Mouse (Mus musculus): ENCODE measurements at regions not wholly inside any gene's neighbourhood (a gene's known extent, or its start where the extent isn't known, plus 50 kb on each side); places are given as distances from the start of the nearest gene placed in this dataset.

DNA sequence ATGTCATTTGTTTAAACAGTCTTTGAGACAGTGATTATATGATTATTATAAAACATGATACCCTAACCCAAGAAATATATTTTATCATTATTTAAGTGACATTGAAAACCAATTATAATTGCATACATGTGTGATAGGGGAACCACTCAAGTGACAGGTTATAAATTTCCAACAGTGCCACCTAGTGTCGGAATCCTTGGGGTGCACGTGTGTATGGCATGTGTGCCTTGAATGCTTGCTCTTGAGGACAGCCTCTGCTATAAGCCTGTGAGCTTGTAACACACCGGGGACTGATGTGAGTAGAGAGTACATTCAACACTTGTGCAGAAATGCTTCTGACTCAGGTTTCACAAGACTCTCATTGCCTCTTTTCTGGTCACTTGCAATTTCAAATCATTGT is 93.9 kb upstream of the Fam83b start:
- no peaks in the 10 kb centered on the region for H3K36me3 ChIP-seq (ENCODE audit: control insufficient read depth, insufficient read depth, low read length)
- peak; percentile 64 for DNase-seq
- H3K27ac ChIP-seq (ENCODE audit: insufficient read depth, low read depth, low read length): no peak overlapping the region
- no peaks in the 10 kb centered on the region for H3K4me1 ChIP-seq (ENCODE audit: control insufficient read depth, insufficient read depth, low read length)
- TF ChIP-seq CTCF (conservative IDR thresholded peaks at IDR 0.05; ENCODE audit: insufficient read depth, insufficient read length, low read depth, low read length) (peak; percentile 74), POLR2A (IDR thresholded peaks at IDR 0.05; ENCODE audit: low read depth, low read length) (no peak)
- H3K4me3 ChIP-seq (ENCODE audit: insufficient read depth, low read depth, low read length): no peak overlapping the region
- H3K27me3 ChIP-seq (replicated peaks; ENCODE audit: control insufficient read depth, insufficient read depth, low read length): no peaks in the 10 kb centered on the region
- WGBS: 22% methylated on average over 3 of the region's 3 CpGs

- no peaks in the 10 kb centered on the region for H3K36me3 ChIP-seq (ENCODE audit: control insufficient read depth, insufficient read depth, low read length)
- TF ChIP-seq CTCF (conservative IDR thresholded peaks at IDR 0.05; ENCODE audit: insufficient read depth, insufficient read length, low read depth, low read length): no peak
- no peak for TF ChIP-seq POLR2A (IDR thresholded peaks at IDR 0.05; ENCODE audit: low read depth, low read length)
- H3K27ac ChIP-seq (ENCODE audit: insufficient read depth, low read depth, low read length): no peak overlapping the region
- DNase-seq: no peak
- H3K4me3 ChIP-seq (ENCODE audit: insufficient read depth, low read depth, low read length): no peak overlapping the region
- 67% methylated on average over 3 of the region's 3 CpGs for WGBS
- H3K4me1 ChIP-seq (ENCODE audit: control insufficient read depth, insufficient read depth, low read length): no peaks in the 10 kb centered on the region
- H3K27me3 ChIP-seq (replicated peaks; ENCODE audit: control insufficient read depth, insufficient read depth, low read length): no peaks in the 10 kb centered on the region
Measured at GRCm38 (mm10) chr9:76659798-76660197, 92.9 kb upstream of the Fam83b start.

- no peak for TF ChIP-seq CTCF (conservative IDR thresholded peaks at IDR 0.05; ENCODE audit: insufficient read depth, insufficient read length, low read depth, low read length)
- no peak for TF ChIP-seq POLR2A (IDR thresholded peaks at IDR 0.05; ENCODE audit: low read depth, low read length)
- WGBS: 76% methylated on average over 2 of the region's 2 CpGs
- no peak overlapping the region for H3K27ac ChIP-seq (ENCODE audit: insufficient read depth, low read depth, low read length)
- H3K4me3 ChIP-seq (ENCODE audit: insufficient read depth, low read depth, low read length): no peak overlapping the region
- H3K27me3 ChIP-seq (replicated peaks; ENCODE audit: control insufficient read depth, insufficient read depth, low read length): no peaks in the 10 kb centered on the region
- H3K4me1 ChIP-seq (ENCODE audit: control insufficient read depth, insufficient read depth, low read length): no peaks in the 10 kb centered on the region
- no peak for DNase-seq
- H3K36me3 ChIP-seq (ENCODE audit: control insufficient read depth, insufficient read depth, low read length): no peaks in the 10 kb centered on the region
Measured at GRCm38 (mm10) chr9:76653311-76653710, 86.4 kb upstream of the Fam83b start.

GRCm38 (mm10) chr9:76649484-76649883 is 82.6 kb upstream of the Fam83b start:
- no peaks in the 10 kb centered on the region for H3K36me3 ChIP-seq (ENCODE audit: control insufficient read depth, insufficient read depth, low read length)
- no peaks in the 10 kb centered on the region for H3K4me1 ChIP-seq (ENCODE audit: control insufficient read depth, insufficient read depth, low read length)
- DNase-seq: no peak
- TF ChIP-seq POLR2A (IDR thresholded peaks at IDR 0.05; ENCODE audit: low read depth, low read length): no peak
- TF ChIP-seq CTCF (conservative IDR thresholded peaks at IDR 0.05; ENCODE audit: insufficient read depth, insufficient read length, low read depth, low read length): no peak
- WGBS: 84% methylated on average over 1 of the region's 1 CpGs
- no peak overlapping the region for H3K4me3 ChIP-seq (ENCODE audit: insufficient read depth, low read depth, low read length)
- no peak overlapping the region for H3K27ac ChIP-seq (ENCODE audit: insufficient read depth, low read depth, low read length)
- no peaks in the 10 kb centered on the region for H3K27me3 ChIP-seq (replicated peaks; ENCODE audit: control insufficient read depth, insufficient read depth, low read length)

DNA sequence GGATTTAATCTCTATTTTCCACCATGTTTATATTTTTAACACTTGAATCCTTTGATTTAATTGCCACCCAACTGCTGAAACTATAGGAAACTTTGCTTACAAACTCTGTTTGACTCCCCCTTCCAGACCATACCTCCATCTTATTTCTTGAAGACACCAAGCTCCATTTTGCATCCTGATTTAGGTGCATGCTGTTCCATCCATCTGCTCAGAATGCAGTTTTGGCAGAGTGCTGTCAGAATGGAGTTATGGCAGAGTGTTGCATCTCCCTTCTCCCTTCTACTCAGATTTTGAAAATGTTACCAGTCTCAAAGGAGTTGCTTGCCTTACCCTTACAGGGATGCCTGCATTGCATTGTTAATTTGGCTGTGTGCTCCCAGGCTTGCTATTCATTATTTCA is 79.5 kb upstream of the Fam83b start:
- no peaks in the 10 kb centered on the region for H3K27me3 ChIP-seq (replicated peaks; ENCODE audit: control insufficient read depth, insufficient read depth, low read length)
- H3K27ac ChIP-seq (ENCODE audit: insufficient read depth, low read depth, low read length): no peak overlapping the region
- TF ChIP-seq POLR2A (IDR thresholded peaks at IDR 0.05; ENCODE audit: low read depth, low read length) (no peak), CTCF (conservative IDR thresholded peaks at IDR 0.05; ENCODE audit: insufficient read depth, insufficient read length, low read depth, low read length) (no peak)
- H3K4me1 ChIP-seq (ENCODE audit: control insufficient read depth, insufficient read depth, low read length): no peaks in the 10 kb centered on the region
- no peaks in the 10 kb centered on the region for H3K36me3 ChIP-seq (ENCODE audit: control insufficient read depth, insufficient read depth, low read length)
- DNase-seq: no peak
- H3K4me3 ChIP-seq (ENCODE audit: insufficient read depth, low read depth, low read length): no peak overlapping the region

All from kidney, adult 2 months (tissue).